Mouse (Mus musculus) liver, embryonic 13.5 days (tissue): ENCODE measurements at regions not wholly inside any gene's neighbourhood (a gene's known extent, or its start where the extent isn't known, plus 50 kb on each side); places are given as distances from the start of the nearest gene placed in this dataset.

Experiments used
- ATAC-seq: fragments of 200-750 bp; cut with Nextera tagmentation; 2 replicates; pipeline ENCODE4 v1.8.0; 2017; ENCODE audit warnings: low read depth, mild to moderate bottlenecking, moderate number of reproducible peaks, moderate library complexity
- DNase-seq: peaks from one replicate; pipeline ENCODE4 v3.0.0; 2022
- H3K27ac ChIP-seq: fragments of 300-500 bp; sonication (generic); 2 replicates; pipeline ENCODE4 v1.5.1; 2015; ENCODE audit warnings: moderate library complexity, mild to moderate bottlenecking, inconsistent platforms
- H3K27me3 ChIP-seq: fragments of 300-500 bp; sonication (generic); 2 replicates; pipeline ENCODE4 v1.6.1; 2015; ENCODE audit warnings: mild to moderate bottlenecking, inconsistent platforms
- H3K36me3 ChIP-seq: fragments of 300-500 bp; sonication (generic); 2 replicates; pipeline ENCODE4 v1.6.1; 2015; ENCODE audit warnings: mild to moderate bottlenecking, inconsistent platforms
- H3K4me1 ChIP-seq: fragments of 300-500 bp; sonication (generic); replicated peaks from 2 replicates; pipeline ENCODE4 v1.6.1; 2015; ENCODE audit warnings: inconsistent platforms
- H3K4me2 ChIP-seq: fragments of 300-500 bp; sonication (generic); 2 replicates; pipeline ENCODE4 v1.6.1; 2015; ENCODE audit warnings: inconsistent platforms, mild to moderate bottlenecking, moderate library complexity
- H3K4me3 ChIP-seq: fragments of 300-500 bp; sonication (generic); replicated peaks from 2 replicates; pipeline ENCODE4 v1.5.1; 2015; ENCODE audit warnings: mild to moderate bottlenecking, inconsistent platforms
- H3K9ac ChIP-seq: fragments of 300-500 bp; sonication (generic); 2 replicates; pipeline ENCODE4 v1.6.1; 2015; ENCODE audit warnings: mild to moderate bottlenecking, inconsistent platforms
- H3K9me3 ChIP-seq: fragments of 300-500 bp; sonication (generic); replicated peaks from 2 replicates; pipeline ENCODE4 v1.6.1; 2016; ENCODE audit warnings: inconsistent platforms
- WGBS: fragments of 180-500 bp; shearing (Covaris S2); methylation state at CpG from one replicate; pipeline ENCODE4 v1.1.7; 2015; ENCODE audit not compliant: insufficient replicate concordance; 5-methylcytosine and 5-hydroxymethylcytosine counted together

GRCm38 (mm10) chr8:95974889-95975288 lies 86.5 kb upstream of the Got2 start:
- no peak overlapping the region for H3K27ac ChIP-seq
- no peak for ATAC-seq
- DNase-seq: no peak
- H3K9me3 ChIP-seq: no peaks in the 10 kb centered on the region
- no peak overlapping the region for H3K4me2 ChIP-seq
- WGBS: 10% methylated on average over 4 of the region's 4 CpGs
- H3K36me3 ChIP-seq: no peaks in the 10 kb centered on the region
- H3K27me3 ChIP-seq: no peaks in the 10 kb centered on the region
- H3K4me3 ChIP-seq: no peak overlapping the region
- no peak overlapping the region for H3K9ac ChIP-seq
- no peaks in the 10 kb centered on the region for H3K4me1 ChIP-seq

- 56% methylated on average over 5 of the region's 5 CpGs for WGBS
- Histone ChIP-seq H3K4me3 (no peak overlapping the region), H3K27ac (no peak overlapping the region), H3K9me3 (no peaks in the 10 kb centered on the region), H3K36me3 (no peaks in the 10 kb centered on the region), H3K4me2 (no peak overlapping the region), H3K27me3 (no peaks in the 10 kb centered on the region), H3K4me1 (no peaks in the 10 kb centered on the region), H3K9ac (no peak overlapping the region)
- DNase-seq: no peak
- no peak for ATAC-seq
These were observed 85.9 kb upstream of the Got2 start for GRCm38 (mm10) chr8:95974231-95974630.

- Histone ChIP-seq H3K4me1 (no peaks in the 10 kb centered on the region), H3K9me3 (no peaks in the 10 kb centered on the region), H3K36me3 (no peaks in the 10 kb centered on the region), H3K27me3 (no peaks in the 10 kb centered on the region), H3K9ac (no peak overlapping the region), H3K4me3 (no peak overlapping the region), H3K4me2 (no peak overlapping the region), H3K27ac (no peak overlapping the region)
- no peak for DNase-seq
- ATAC-seq: no peak
- 39% methylated on average over 4 of the region's 4 CpGs for WGBS
These were observed 85.2 kb upstream of the Got2 start for GRCm38 (mm10) chr8:95973571-95973970.

GRCm38 (mm10) chr8:95968828-95969227 lies 80.5 kb upstream of the Got2 start:
- H3K27me3 ChIP-seq: no peaks in the 10 kb centered on the region
- ATAC-seq (no peak), DNase-seq (no peak)
- WGBS: 64% methylated on average over 6 of the region's 6 CpGs
- no peak overlapping the region for H3K9ac ChIP-seq
- no peak overlapping the region for H3K4me2 ChIP-seq
- no peaks in the 10 kb centered on the region for H3K4me1 ChIP-seq
- no peak overlapping the region for H3K27ac ChIP-seq
- no peak overlapping the region for H3K4me3 ChIP-seq
- no peaks in the 10 kb centered on the region for H3K9me3 ChIP-seq
- H3K36me3 ChIP-seq: no peaks in the 10 kb centered on the region

GRCm38 (mm10) chr8:95966430-95966829 lies 78.1 kb upstream of the Got2 start:
- no peaks in the 10 kb centered on the region for H3K4me1 ChIP-seq
- 64% methylated on average over 1 of the region's 1 CpGs for WGBS
- H3K9ac ChIP-seq: no peak overlapping the region
- no peak overlapping the region for H3K4me3 ChIP-seq
- H3K4me2 ChIP-seq: no peak overlapping the region
- DNase-seq (no peak), ATAC-seq (no peak)
- H3K27ac ChIP-seq: no peak overlapping the region
- H3K27me3 ChIP-seq: no peaks in the 10 kb centered on the region
- H3K36me3 ChIP-seq: no peaks in the 10 kb centered on the region
- no peaks in the 10 kb centered on the region for H3K9me3 ChIP-seq

- Histone ChIP-seq H3K9me3 (no peaks in the 10 kb centered on the region), H3K4me1 (no peaks in the 10 kb centered on the region), H3K4me2 (0 out of 2 replicates have a peak overlapping the region, but pooled peaks have one; percentile 9), H3K36me3 (no peaks in the 10 kb centered on the region), H3K4me3 (no peak overlapping the region), H3K9ac (no peak overlapping the region), H3K27me3 (no peaks in the 10 kb centered on the region), H3K27ac (no peak overlapping the region)
- no peak for ATAC-seq
- 36% methylated on average over 10 of the region's 10 CpGs for WGBS
- no peak for DNase-seq
These were observed 63.9 kb upstream of the Got2 start for GRCm38 (mm10) chr8:95952257-95952656.

GRCm38 (mm10) chr8:95951794-95952193 lies 63.4 kb upstream of the Got2 start:
- Histone ChIP-seq H3K9me3 (no peaks in the 10 kb centered on the region), H3K27ac (no peak overlapping the region), H3K9ac (no peak overlapping the region), H3K4me1 (no peaks in the 10 kb centered on the region), H3K4me3 (no peak overlapping the region), H3K4me2 (0 out of 2 replicates have a peak overlapping the region, but pooled peaks have one; percentile 9), H3K27me3 (no peaks in the 10 kb centered on the region), H3K36me3 (no peaks in the 10 kb centered on the region)
- ATAC-seq: no peak
- 3% methylated on average over 17 of the region's 17 CpGs for WGBS
- DNase-seq: peak; percentile 2
